Mouse (Mus musculus) intestine, embryonic 14.5 days (tissue): Measurements from ENCODE around the gene Adgrg5. TPM values are rescaled to one million over a fixed set of nuclear protein-coding genes. Genes with fewer than 3 reads are reported as not detected.

ENCODE experiments used
- ATAC-seq: fragments of 200-750 bp; cut with Nextera tagmentation; replicated peaks from 2 replicates; pipeline ENCODE4 v1.8.0; 2017; ENCODE audit warnings: low read depth, moderate number of reproducible peaks, moderate TSS enrichment, moderate library complexity; ENCODE audit not compliant: low FRiP score, low TSS enrichment
- DNase-seq: peaks from one replicate; pipeline ENCODE4 v3.0.0-alpha.2; 2018; ENCODE audit warnings: low spot score
- H3K27ac ChIP-seq: fragments of 300-500 bp; sonication (generic); 2 replicates; pipeline ENCODE4 v1.5.1; 2014; ENCODE audit warnings: low read depth, mild to moderate bottlenecking, control low read depth
- H3K27me3 ChIP-seq: fragments of 300-500 bp; sonication (generic); replicated peaks from 2 replicates; pipeline ENCODE4 v1.6.1; 2014; ENCODE audit warnings: low read length, control low read depth; ENCODE audit not compliant: control insufficient read depth, insufficient read depth
- H3K36me3 ChIP-seq: fragments of 300-500 bp; sonication (generic); 2 replicates; pipeline ENCODE4 v1.6.1; 2014; ENCODE audit warnings: low read length, control low read depth; ENCODE audit not compliant: control insufficient read depth, insufficient read depth
- H3K4me1 ChIP-seq: fragments of 300-500 bp; sonication (generic); replicated peaks from 2 replicates; pipeline ENCODE4 v1.6.1; 2014; ENCODE audit warnings: low read length, control low read depth, mixed read lengths; ENCODE audit not compliant: control insufficient read depth, insufficient read depth
- H3K4me2 ChIP-seq: fragments of 300-500 bp; sonication (generic); 2 replicates; pipeline ENCODE4 v1.6.1; 2014; ENCODE audit warnings: low read length
- H3K4me3 ChIP-seq: fragments of 300-500 bp; sonication (generic); 2 replicates; pipeline ENCODE4 v1.5.1; 2014; ENCODE audit warnings: low read depth, low read length, control low read depth, mixed read lengths
- H3K9ac ChIP-seq: fragments of 300-500 bp; sonication (generic); 2 replicates; pipeline ENCODE4 v1.6.1; 2014; ENCODE audit warnings: mild to moderate bottlenecking, low read length
- H3K9me3 ChIP-seq: fragments of 300-500 bp; sonication (generic); 2 replicates; pipeline ENCODE4 v1.6.1; 2016; ENCODE audit warnings: low read length, control low read depth; ENCODE audit not compliant: control insufficient read depth
- WGBS: fragments of 180-500 bp; shearing (Covaris S2); extraction: QIAGEN DNeasy Blood & Tissue Kit; methylation state at CpG from one replicate; pipeline ENCODE4 v1.1.7; 2014; 5-methylcytosine and 5-hydroxymethylcytosine counted together
- polyA plus RNA-seq: library from polyadenylated mRNA; unstranded; fragments of >200 nt; fragmentation: Nextera tagmentation; extraction: Ambion mirVana; gene quantifications from 2 replicates; pipeline ENCODE4 v1.2.1, GENCODE M21; 2014

The Adgrg5 gene
- polyA plus RNA-seq, 1 experiment from 2014 or later, result 1.4 TPM

GRCm38 (mm10) chr8:94913061-94913660 lies 10.3 kb upstream of the Adgrg5 start:
- peaks cover 38% of the 10 kb centered on the region for H3K36me3 ChIP-seq
- H3K4me3 ChIP-seq, result peak overlapping the region; percentile 24
- no peak overlapping the region for H3K27ac ChIP-seq
- WGBS, result 12% methylated on average over 77 of the region's 77 CpGs
- H3K27me3 ChIP-seq, result no peaks in the 10 kb centered on the region
- ATAC-seq (peak; percentile 45), DNase-seq (peak; percentile 83)
- H3K4me1 ChIP-seq, result peaks cover 43% of the 10 kb centered on the region
- H3K4me2 ChIP-seq, result peak overlapping the region; percentile 46
- 0 out of 2 replicates have a peak overlapping the region, but pooled peaks have one; percentile 16 for H3K9ac ChIP-seq
- H3K9me3 ChIP-seq, result no peaks in the 10 kb centered on the region

GRCm38 (mm10) chr8:94914256-94914655 lies 9.2 kb upstream of the Adgrg5 start:
- Histone ChIP-seq H3K4me1 (peaks cover 36% of the 10 kb centered on the region), H3K9me3 (no peaks in the 10 kb centered on the region), H3K36me3 (peaks cover 27% of the 10 kb centered on the region), H3K27ac (no peak overlapping the region), H3K4me3 (no peak overlapping the region), H3K27me3 (no peaks in the 10 kb centered on the region), H3K9ac (no peak overlapping the region), H3K4me2 (peak overlapping the region; percentile 28)
- 67% methylated on average over 6 of the region's 6 CpGs for WGBS
- ATAC-seq (no peak), DNase-seq (no peak)

GRCm38 (mm10) chr8:94914701-94915101 lies 8.8 kb upstream of the Adgrg5 start:
- Histone ChIP-seq H3K27ac (0 out of 2 replicates have a peak overlapping the region, but pooled peaks have one; percentile 16), H3K4me2 (peak overlapping the region; percentile 28), H3K4me1 (peaks cover 36% of the 10 kb centered on the region), H3K4me3 (no peak overlapping the region), H3K9me3 (no peaks in the 10 kb centered on the region), H3K9ac (no peak overlapping the region), H3K36me3 (peaks cover 22% of the 10 kb centered on the region), H3K27me3 (no peaks in the 10 kb centered on the region)
- DNase-seq (peak; percentile 75), ATAC-seq (no peak)
- 32% methylated on average over 3 of the region's 3 CpGs for WGBS

GRCm38 (mm10) chr8:94916311-94916959 lies 7.1 kb upstream of the Adgrg5 start:
- H3K4me3 ChIP-seq, result peak overlapping the region; percentile 80
- H3K36me3 ChIP-seq, result peaks cover 15% of the 10 kb centered on the region; the same call in 1 of the 2 replicates
- 54% methylated on average over 9 of the region's 9 CpGs for WGBS
- H3K27ac ChIP-seq, result no peak overlapping the region
- no peaks in the 10 kb centered on the region for H3K9me3 ChIP-seq
- H3K27me3 ChIP-seq, result no peaks in the 10 kb centered on the region
- no peak for ATAC-seq
- H3K9ac ChIP-seq, result peak overlapping the region; percentile 53
- peaks cover 36% of the 10 kb centered on the region for H3K4me1 ChIP-seq
- peak overlapping the region; percentile 72 for H3K4me2 ChIP-seq
- DNase-seq, result no peak

- 5% methylated on average over 10 of the region's 10 CpGs for WGBS
- Histone ChIP-seq H3K4me1 (peaks cover 36% of the 10 kb centered on the region), H3K4me3 (peak overlapping the region; percentile 80), H3K27me3 (no peaks in the 10 kb centered on the region), H3K4me2 (peak overlapping the region; percentile 72), H3K27ac (0 out of 2 replicates have a peak overlapping the region, but pooled peaks have one; percentile 38), H3K9ac (peak overlapping the region; percentile 53), H3K9me3 (no peaks in the 10 kb centered on the region), H3K36me3 (peaks cover 10% of the 10 kb centered on the region; the same call in 1 of the 2 replicates)
- no peak for DNase-seq
- peak; percentile 24 for ATAC-seq
Measured at GRCm38 (mm10) chr8:94916960-94917324, 6.6 kb upstream of the Adgrg5 start.

- peak overlapping the region; percentile 86 for H3K9ac ChIP-seq
- H3K27me3 ChIP-seq, result no peaks in the 10 kb centered on the region
- peaks cover 6% of the 10 kb centered on the region; the same call in 1 of the 2 replicates for H3K36me3 ChIP-seq
- WGBS, result under 1% methylated on average over 27 of the region's 27 CpGs
- DNase-seq (peak; percentile 95), ATAC-seq (peak; percentile 94)
- peak overlapping the region; percentile 80 for H3K4me3 ChIP-seq
- H3K27ac ChIP-seq, result peak overlapping the region; percentile 71
- H3K9me3 ChIP-seq, result no peaks in the 10 kb centered on the region
- H3K4me1 ChIP-seq, result peaks cover 39% of the 10 kb centered on the region
- peak overlapping the region; percentile 72 for H3K4me2 ChIP-seq
Measured at GRCm38 (mm10) chr8:94917352-94917751, 6.1 kb upstream of the Adgrg5 start.

- Histone ChIP-seq H3K27me3 (no peaks in the 10 kb centered on the region), H3K36me3 (no peaks in the 10 kb centered on the region), H3K27ac (peak within 1 kb of the TSS; percentile 71), H3K9me3 (no peaks in the 10 kb centered on the region), H3K4me1 (peaks cover 44% of the 10 kb centered on the region), H3K9ac (peak within 1 kb of the TSS; percentile 86), H3K4me2 (peak within 1 kb of the TSS; percentile 72), H3K4me3 (peak within 1 kb of the TSS; percentile 80)
- no peak for DNase-seq
- ATAC-seq, result peak; percentile 48
- 3% methylated on average over 51 of the region's 51 CpGs for WGBS
Measured at GRCm38 (mm10) chr8:94917851-94918495, 5.5 kb upstream of the Adgrg5 start, which contains the start of gene Ccdc102a. Gene Ccdc102a, minus strand, starts transcription at chr8:94918098.

GRCm38 (mm10) chr8:94919256-94919655 lies 4.2 kb upstream of the Adgrg5 start:
- no peaks in the 10 kb centered on the region for H3K9me3 ChIP-seq
- no peaks in the 10 kb centered on the region for H3K36me3 ChIP-seq
- H3K27ac ChIP-seq, result no peak overlapping the region
- ATAC-seq (no peak), DNase-seq (no peak)
- H3K9ac ChIP-seq, result no peak overlapping the region
- H3K27me3 ChIP-seq, result no peaks in the 10 kb centered on the region
- H3K4me3 ChIP-seq, result no peak overlapping the region
- H3K4me1 ChIP-seq, result peaks cover 34% of the 10 kb centered on the region
- H3K4me2 ChIP-seq, result no peak overlapping the region
